Mouse (Mus musculus) left cerebral cortex, adult 18-20 months (tissue): Measurements from ENCODE around the gene Lamtor2. TPM values are rescaled to one million over a fixed set of nuclear protein-coding genes. Genes with fewer than 3 reads are reported as not detected.
"Not testable (repeated sequence)": the region's sequence is repeated elsewhere in the genome, so short reads cannot be mapped to it uniquely, and the experiment has no call there.

Experiments
- DNase-seq, 2 experiments: peaks; one replicate each; pipeline ENCODE4 v3.0.0; 2021 to 2022; ENCODE audit warnings: low spot score in 2 of 2, mixed read lengths in 1 of 2
- long read RNA-seq, 2 experiments: library from polyadenylated mRNA; stranded (forward); transcript quantifications; one replicate each; pipeline ENCODE4 v2.0.0; 2021
- total RNA-seq, 2 experiments: library from RNA; stranded (reverse); gene quantifications; 2 replicates each; pipeline ENCODE4 v1.2.3; 2021

The Lamtor2 gene
- total RNA-seq: 100 to 1,000 TPM; 104 to 115 TPM
- long read RNA-seq, experiment 1, transcript Lamtor2-201 (4 exons, 668 nt): major isoform, 42 of 54 reads
- long read RNA-seq, experiment 1, partial matches to known transcripts: 5 of 54 reads
- long read RNA-seq, experiment 1, other reads (novel, unspliced or antisense): 5 of 54 reads
- long read RNA-seq, experiment 2, transcript Lamtor2-201 (4 exons, 668 nt): major isoform, 36 of 50 reads
- long read RNA-seq, experiment 2, transcript Lamtor2-202 (4 exons, 568 nt): minor isoform, 5 of 50 reads
- long read RNA-seq, experiment 2, partial matches to known transcripts: 3 of 50 reads
- long read RNA-seq, experiment 2, other reads (novel, unspliced or antisense): 6 of 50 reads

GRCm38 (mm10) chr3:88552676-88553524 is at the start of gene Lamtor2:
Gene Lamtor2 (minus strand): TSS chr3:88553074.
- DNase-seq: peak; percentile 98 to 99

DNA sequence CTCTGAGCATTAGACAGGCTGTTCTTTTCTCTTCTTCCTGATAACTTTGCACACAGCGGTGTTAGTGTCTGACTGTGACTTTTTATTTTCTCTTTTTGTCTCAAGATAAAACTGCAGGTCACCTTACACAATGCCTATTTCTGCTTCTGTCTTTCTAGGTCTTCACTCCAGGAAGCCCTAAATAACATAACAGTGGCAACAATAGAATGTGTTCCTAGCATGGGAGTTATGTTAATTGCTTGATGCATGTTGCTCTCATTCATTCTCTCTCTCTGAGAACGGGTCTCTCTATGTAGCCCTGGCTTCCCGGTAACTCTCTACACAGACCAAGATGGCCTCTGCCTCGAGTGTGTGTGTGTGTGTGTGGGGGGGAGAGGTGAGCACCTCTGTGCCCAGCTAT is 49.6 kb upstream of the Lamtor2 start:
- DNase-seq: no peak

DNA sequence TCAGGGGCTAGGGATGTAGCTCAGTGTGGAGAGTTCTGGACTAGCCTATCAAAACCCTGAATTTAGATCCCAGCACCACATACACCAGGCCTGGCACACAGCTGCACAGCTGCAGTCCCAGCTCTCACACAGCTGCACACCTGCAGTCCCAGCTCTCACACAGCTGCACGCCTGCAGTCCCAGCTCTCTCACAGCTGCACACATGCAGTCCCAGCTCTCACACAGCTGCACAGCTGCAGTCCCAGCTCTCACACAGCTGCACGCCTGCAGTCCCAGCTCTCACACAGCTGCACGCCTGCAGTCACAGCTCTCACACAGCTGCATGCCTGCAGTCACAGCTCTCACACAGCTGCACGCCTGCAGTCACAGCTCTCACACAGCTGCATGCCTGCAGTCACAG is 43.7 kb upstream of the Lamtor2 start:
- not testable (repeated sequence) for DNase-seq

- DNase-seq: no peak
Observed at GRCm38 (mm10) chr3:88593893-88594580, 41.2 kb upstream of the Lamtor2 start.

DNA sequence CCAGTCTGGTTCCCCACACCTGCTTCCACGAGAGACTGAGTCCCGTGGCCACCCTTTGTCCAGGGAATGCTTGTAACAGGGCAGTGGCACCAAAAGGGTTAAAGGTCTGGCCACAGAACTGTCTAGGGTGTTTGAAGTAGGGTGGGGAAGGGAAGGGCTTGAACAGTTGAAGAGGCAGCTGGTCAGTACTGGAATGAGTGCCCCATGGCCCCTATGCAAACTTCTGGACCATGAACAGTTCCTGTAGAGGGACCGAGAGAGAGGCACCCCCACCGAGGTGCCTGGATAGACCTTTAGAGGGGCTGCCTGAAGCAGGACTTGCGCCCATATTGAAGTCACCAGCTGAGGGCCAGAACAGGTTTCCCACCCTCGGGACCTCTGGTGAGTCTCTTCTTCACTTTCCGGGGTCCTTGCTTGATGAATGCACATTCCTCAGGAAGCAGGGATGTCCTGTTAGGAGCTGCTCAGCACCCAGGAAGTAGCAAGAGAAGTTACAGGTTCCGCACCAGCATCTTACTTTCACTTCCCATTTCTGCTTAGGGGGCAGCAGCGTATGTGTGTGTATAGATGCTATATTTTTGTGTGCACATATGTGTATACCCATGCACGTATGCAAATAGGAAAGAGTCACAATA is 40.2 kb upstream of the Lamtor2 start:
- DNase-seq: no peak

- peak in 1 of 2 experiments; percentile 40 for DNase-seq
Observed at GRCm38 (mm10) chr3:88591950-88592731, 39.3 kb upstream of the Lamtor2 start.

GRCm38 (mm10) chr3:88591044-88591443 is 38.2 kb upstream of the Lamtor2 start:
- DNase-seq: no peak

DNA sequence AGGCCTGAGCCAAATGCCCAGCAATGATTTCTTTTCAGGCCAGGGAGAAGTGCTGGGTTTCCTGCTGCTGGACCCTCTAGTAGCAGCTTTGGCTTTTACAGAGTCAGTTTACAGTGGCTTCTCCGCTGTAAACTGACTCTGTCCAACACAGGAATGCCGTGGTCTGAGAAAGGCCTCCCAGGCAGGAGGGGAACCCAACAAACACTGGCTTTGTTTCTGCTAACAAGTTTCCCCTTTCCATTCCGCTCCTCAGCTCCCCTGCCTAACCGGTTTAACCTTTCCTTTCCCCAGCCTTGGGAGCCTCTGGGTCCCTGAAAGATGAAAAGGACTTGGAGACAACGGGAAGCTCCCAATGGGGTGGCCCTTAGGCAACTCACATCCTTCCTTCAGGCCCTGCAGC is 37.4 kb upstream of the Lamtor2 start:
- no peak for DNase-seq

- DNase-seq: no peak
Observed at GRCm38 (mm10) chr3:88586640-88587039, 33.8 kb upstream of the Lamtor2 start.

DNA sequence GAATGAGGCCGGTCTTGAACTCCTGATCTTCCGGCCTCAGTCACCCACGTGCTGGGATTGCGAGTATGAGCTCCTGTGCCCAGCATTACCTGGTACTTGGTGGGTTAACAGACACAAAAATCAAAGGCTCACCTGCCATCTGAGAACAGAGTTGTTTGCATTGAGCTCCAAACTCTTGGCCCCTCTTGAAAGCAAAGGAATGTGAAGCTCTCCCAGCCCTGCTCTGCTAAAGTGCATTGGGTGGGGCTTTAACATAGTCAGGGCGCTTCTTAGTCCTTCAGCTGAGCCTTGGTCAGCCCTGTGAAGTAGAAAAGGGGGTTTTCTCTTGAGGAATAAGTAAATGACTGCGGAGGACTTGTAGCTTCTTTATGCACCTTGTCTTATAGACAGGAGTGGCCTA is 32.9 kb upstream of the Lamtor2 start:
- DNase-seq: no peak

DNA sequence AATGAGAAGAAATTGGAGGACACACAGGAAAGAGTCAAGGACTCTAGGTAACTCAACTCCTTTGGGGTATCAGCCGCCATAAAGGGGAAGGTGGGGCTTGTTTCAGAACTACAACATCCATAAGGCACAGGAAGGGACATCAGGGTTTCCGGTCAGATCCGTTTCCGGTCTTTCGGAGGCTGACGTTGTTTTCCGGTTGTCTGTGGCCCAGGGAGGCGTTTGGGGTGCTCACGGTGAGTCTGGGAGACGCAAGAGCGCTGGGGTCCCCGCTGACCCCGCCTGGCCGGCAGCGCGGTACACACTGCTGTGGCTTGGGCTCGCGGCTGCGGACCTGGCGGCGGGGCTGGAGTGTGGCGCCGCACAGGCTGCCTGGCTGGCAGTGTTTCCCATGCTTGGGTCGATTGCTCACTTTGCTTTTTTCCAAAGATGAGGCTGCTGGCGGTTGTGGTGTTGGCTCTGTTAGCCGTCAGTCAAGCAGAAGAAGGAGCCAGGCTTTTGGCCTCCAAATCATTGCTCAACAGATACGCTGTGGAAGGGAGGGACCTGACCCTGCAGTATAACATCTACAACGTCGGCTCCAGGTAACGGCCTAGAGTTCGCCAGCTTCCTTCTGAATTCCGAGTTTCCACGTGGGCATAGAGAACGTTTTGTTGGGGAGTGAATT is 26.7 kb upstream of the Lamtor2 start:
- DNase-seq: peak; percentile 72 to 82

DNA sequence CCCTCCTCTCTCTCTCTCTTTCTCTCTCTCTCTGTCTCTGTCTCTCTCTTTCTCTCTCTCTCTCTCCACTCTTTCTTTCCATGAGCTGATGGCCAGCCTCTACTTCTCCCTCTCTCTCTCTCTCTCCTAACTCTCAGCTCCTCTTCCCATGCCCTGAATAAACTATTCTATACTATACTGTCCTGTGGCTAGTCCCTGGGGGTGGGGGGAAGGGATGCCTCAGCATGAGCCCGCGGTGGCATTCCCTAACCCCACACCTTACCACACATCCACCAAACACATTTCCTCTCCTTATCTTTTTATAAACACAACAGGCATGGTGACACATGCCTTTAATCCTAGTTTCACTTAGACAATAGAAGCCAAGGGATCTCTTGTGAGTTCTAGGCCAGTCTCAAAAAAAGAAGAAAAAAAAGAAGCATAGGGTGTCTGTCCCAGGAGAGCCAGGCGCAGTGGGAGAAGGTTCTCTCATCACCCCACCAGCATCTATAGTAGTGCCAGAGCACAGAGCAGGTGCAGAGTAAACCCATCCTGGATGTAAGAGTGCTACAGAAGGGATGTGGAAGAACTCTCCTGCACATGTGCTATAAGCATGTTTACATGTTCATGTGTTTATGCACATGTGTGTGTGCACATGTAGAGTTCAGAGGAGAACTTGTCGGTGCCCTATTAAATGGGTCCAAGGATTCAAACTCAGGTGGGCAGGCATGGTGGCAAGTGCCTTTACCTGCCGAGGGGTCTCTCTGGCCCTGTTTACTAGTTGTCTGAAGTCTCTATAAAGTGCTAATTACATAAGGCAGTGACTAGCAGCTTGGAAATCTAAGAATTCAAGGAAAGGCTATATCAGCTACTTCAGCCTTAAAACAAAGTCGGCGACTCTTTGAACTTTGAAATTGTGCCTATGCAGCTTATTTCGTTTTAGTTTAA is 25.9 kb upstream of the Lamtor2 start:
- DNase-seq: no peak

GRCm38 (mm10) chr3:88577846-88578245 is 25.0 kb upstream of the Lamtor2 start:
- not testable (repeated sequence) for DNase-seq

- no peak for DNase-seq
Observed at GRCm38 (mm10) chr3:88575540-88575939, 22.7 kb upstream of the Lamtor2 start, which contains the start of gene Ssr2. Gene Ssr2 (plus strand): TSS chr3:88575876.

DNA sequence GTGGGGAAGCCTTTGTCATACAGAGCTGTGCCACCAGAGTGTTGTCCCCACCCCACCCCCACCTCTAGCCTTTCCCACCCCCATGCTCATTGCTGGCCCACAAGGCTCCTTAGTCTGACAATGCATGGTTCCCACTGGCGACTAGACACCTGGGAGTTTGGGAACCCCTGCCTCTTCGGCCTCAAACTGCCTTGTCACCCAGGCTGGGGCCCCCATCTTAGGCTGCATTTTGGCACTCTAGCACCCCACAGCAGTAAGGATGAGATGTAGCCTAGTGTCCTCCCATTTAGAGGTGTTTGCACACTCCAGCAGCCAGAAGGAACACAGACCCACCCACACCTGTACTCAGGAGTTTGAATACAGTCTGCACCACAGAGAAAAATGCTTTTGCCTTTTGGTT is 20.9 kb upstream of the Lamtor2 start:
- DNase-seq: no peak

GRCm38 (mm10) chr3:88572835-88573234 is 20.0 kb upstream of the Lamtor2 start:
- no peak for DNase-seq

DNA sequence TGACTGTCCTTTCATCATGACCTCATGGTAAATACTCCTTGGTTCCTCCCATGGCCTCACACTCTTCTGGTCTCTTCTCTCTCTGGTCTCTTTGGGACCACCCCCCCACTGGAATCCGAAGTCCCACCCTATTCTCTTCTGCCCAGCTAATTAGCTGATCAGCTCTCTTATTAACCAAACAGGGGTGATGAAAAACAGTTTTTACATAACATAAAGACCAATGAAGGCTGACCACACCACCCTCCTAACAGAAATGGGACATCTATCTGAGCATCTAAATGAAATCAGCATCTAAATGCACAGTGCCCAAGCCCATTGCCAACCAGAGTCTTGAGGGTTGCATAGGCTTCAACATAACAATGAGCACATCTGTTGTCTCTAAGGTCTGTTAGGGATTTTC is 19.0 kb upstream of the Lamtor2 start:
- no peak for DNase-seq

DNA sequence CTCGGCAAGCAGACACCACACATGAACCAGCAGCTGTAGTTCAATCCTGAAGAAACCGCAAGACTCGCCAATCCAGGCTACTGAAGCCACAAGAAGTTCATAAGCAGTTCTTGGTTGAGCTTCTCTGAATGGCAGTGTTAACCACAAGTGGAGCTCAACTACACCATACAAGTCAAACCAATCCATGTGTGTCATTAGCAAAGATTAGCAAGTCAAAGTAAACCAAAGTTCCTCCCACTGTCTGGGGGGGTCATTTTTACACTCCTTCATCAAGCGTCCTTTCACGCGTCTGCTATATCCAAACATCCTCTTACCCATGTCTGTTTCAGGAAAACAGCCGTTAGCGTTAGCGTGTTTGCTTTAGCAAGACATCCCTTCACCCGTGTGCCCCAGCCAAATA is 17.5 kb upstream of the Lamtor2 start:
- no peak for DNase-seq

GRCm38 (mm10) chr3:88569694-88570093 is 16.8 kb upstream of the Lamtor2 start:
- no peak for DNase-seq
